Mouse (Mus musculus) intestine, embryonic 15.5 days (tissue): Measurements from ENCODE around the gene Rnaset2a. TPM values are rescaled to one million over a fixed set of nuclear protein-coding genes. Genes with fewer than 3 reads are reported as not detected.
"Not testable (repeated sequence)": the region's sequence is repeated elsewhere in the genome, so short reads cannot be mapped to it uniquely, and the experiment has no call there.

Experiments
- ATAC-seq: fragments of 200-750 bp; cut with Nextera tagmentation; 2 replicates; pipeline ENCODE4 v1.8.0; 2017; ENCODE audit warnings: moderate TSS enrichment, moderate library complexity
- H3K27ac ChIP-seq: fragments of 300-500 bp; sonication (generic); 2 replicates; pipeline ENCODE4 v1.5.1; 2015; ENCODE audit warnings: mild to moderate bottlenecking, inconsistent platforms
- H3K27me3 ChIP-seq: fragments of 300-500 bp; sonication (generic); replicated peaks from 2 replicates; pipeline ENCODE4 v1.6.1; 2015; ENCODE audit warnings: inconsistent platforms
- H3K36me3 ChIP-seq: fragments of 300-500 bp; sonication (generic); 2 replicates; pipeline ENCODE4 v1.6.1; 2015; ENCODE audit warnings: inconsistent platforms
- H3K4me1 ChIP-seq: fragments of 300-500 bp; sonication (generic); replicated peaks from 2 replicates; pipeline ENCODE4 v1.6.1; 2015; ENCODE audit warnings: inconsistent platforms
- H3K4me2 ChIP-seq: fragments of 300-500 bp; sonication (generic); replicated peaks from 2 replicates; pipeline ENCODE4 v1.6.1; 2015; ENCODE audit warnings: mild to moderate bottlenecking, inconsistent platforms
- H3K4me3 ChIP-seq: fragments of 300-500 bp; sonication (generic); replicated peaks from 2 replicates; pipeline ENCODE4 v1.5.1; 2015; ENCODE audit warnings: inconsistent platforms
- H3K9ac ChIP-seq: fragments of 300-500 bp; sonication (generic); 2 replicates; pipeline ENCODE4 v1.6.1; 2015; ENCODE audit warnings: inconsistent platforms
- H3K9me3 ChIP-seq: fragments of 300-500 bp; sonication (generic); 2 replicates; pipeline ENCODE4 v1.6.1; 2016; ENCODE audit warnings: inconsistent platforms
- WGBS: fragments of 180-500 bp; shearing (Covaris S2); methylation state at CpG from one replicate; pipeline ENCODE4 v1.1.7; 2015; 5-methylcytosine and 5-hydroxymethylcytosine counted together
- polyA plus RNA-seq: library from polyadenylated mRNA; unstranded; fragments of >200 nt; fragmentation: Nextera tagmentation; extraction: Ambion mirVana; gene quantifications from 2 replicates; pipeline ENCODE4 v1.2.1, GENCODE M21; 2015

Rnaset2a gene
- polyA plus RNA-seq, 1 experiment from 2014 or later: 31.1 TPM

- H3K9me3 ChIP-seq, H3K9ac ChIP-seq, H3K4me1 ChIP-seq, H3K4me3 ChIP-seq, H3K36me3 ChIP-seq, H3K4me2 ChIP-seq, ATAC-seq, H3K27ac ChIP-seq, H3K27me3 ChIP-seq: not testable (repeated sequence)
- WGBS: 83% methylated on average over 1 of the region's 7 CpGs
Measured at GRCm38 (mm10) chr17:8128326-8128993, 19.4 kb downstream of the Rnaset2a start.

GRCm38 (mm10) chr17:8124586-8124985 lies 23.3 kb downstream of the Rnaset2a start:
- not testable (repeated sequence) for H3K9ac ChIP-seq, H3K27ac ChIP-seq, H3K4me2 ChIP-seq, H3K4me1 ChIP-seq, H3K4me3 ChIP-seq, H3K9me3 ChIP-seq, ATAC-seq, H3K36me3 ChIP-seq, H3K27me3 ChIP-seq
- WGBS: 95% methylated on average over 3 of the region's 6 CpGs

- H3K27me3 ChIP-seq, ATAC-seq, H3K36me3 ChIP-seq, H3K27ac ChIP-seq, H3K4me3 ChIP-seq, H3K4me1 ChIP-seq, H3K9ac ChIP-seq, H3K4me2 ChIP-seq, H3K9me3 ChIP-seq: not testable (repeated sequence)
- no CpG with 5 or more reads among the region's 3 CpGs for WGBS
Measured at GRCm38 (mm10) chr17:8122974-8123373, 24.9 kb downstream of the Rnaset2a start.

GRCm38 (mm10) chr17:8116928-8117327 lies 31.0 kb downstream of the Rnaset2a start:
- H3K27ac ChIP-seq, H3K4me1 ChIP-seq, H3K4me2 ChIP-seq, H3K4me3 ChIP-seq, H3K36me3 ChIP-seq, H3K27me3 ChIP-seq, H3K9me3 ChIP-seq, H3K9ac ChIP-seq, ATAC-seq: not testable (repeated sequence)
- WGBS: no CpG with 5 or more reads among the region's 6 CpGs

GRCm38 (mm10) chr17:8116378-8116777 lies 31.5 kb downstream of the Rnaset2a start:
- ATAC-seq: not testable (repeated sequence)
- WGBS: 74% methylated on average over 9 of the region's 11 CpGs

GRCm38 (mm10) chr17:8112199-8112598 lies 35.7 kb downstream of the Rnaset2a start:
- not testable (repeated sequence) for H3K4me2 ChIP-seq, ATAC-seq, H3K4me3 ChIP-seq, H3K9ac ChIP-seq, H3K9me3 ChIP-seq, H3K36me3 ChIP-seq, H3K4me1 ChIP-seq, H3K27ac ChIP-seq, H3K27me3 ChIP-seq
- no CpG with 5 or more reads among the region's 1 CpGs for WGBS

More at GRCm38 (mm10) chr17:8116378-8116777, 31.5 kb downstream of the Rnaset2a start:
- H3K4me2 ChIP-seq, H3K4me1 ChIP-seq, H3K4me3 ChIP-seq, H3K27ac ChIP-seq, H3K36me3 ChIP-seq, H3K9ac ChIP-seq, H3K9me3 ChIP-seq, H3K27me3 ChIP-seq: not testable (repeated sequence)

GRCm38 (mm10) chr17:8101297-8101609 lies 46.6 kb downstream of the Rnaset2a start:
- H3K4me3 ChIP-seq, ATAC-seq, H3K36me3 ChIP-seq, H3K27me3 ChIP-seq, H3K9ac ChIP-seq, H3K4me1 ChIP-seq, H3K27ac ChIP-seq, H3K4me2 ChIP-seq, H3K9me3 ChIP-seq: not testable (repeated sequence)
- WGBS: 48% methylated on average over 4 of the region's 6 CpGs

GRCm38 (mm10) chr17:8100405-8101296 lies 47.2 kb downstream of the Rnaset2a start:
- 53% methylated on average over 7 of the region's 26 CpGs for WGBS
- not testable (repeated sequence) for H3K27ac ChIP-seq, ATAC-seq, H3K4me3 ChIP-seq, H3K36me3 ChIP-seq, H3K9me3 ChIP-seq, H3K9ac ChIP-seq, H3K27me3 ChIP-seq, H3K4me1 ChIP-seq, H3K4me2 ChIP-seq

GRCm38 (mm10) chr17:8096199-8096598 lies 51.7 kb downstream of the Rnaset2a start:
- not testable (repeated sequence) for H3K4me2 ChIP-seq, H3K9me3 ChIP-seq, H3K4me3 ChIP-seq, H3K4me1 ChIP-seq, H3K27me3 ChIP-seq, H3K36me3 ChIP-seq, H3K9ac ChIP-seq, ATAC-seq, H3K27ac ChIP-seq
- 69% methylated on average over 4 of the region's 5 CpGs for WGBS

- H3K9ac ChIP-seq, ATAC-seq, H3K27me3 ChIP-seq, H3K4me1 ChIP-seq, H3K27ac ChIP-seq, H3K36me3 ChIP-seq, H3K9me3 ChIP-seq, H3K4me2 ChIP-seq, H3K4me3 ChIP-seq: not testable (repeated sequence)
- 59% methylated on average over 3 of the region's 5 CpGs for WGBS
Measured at GRCm38 (mm10) chr17:8095653-8096052, 52.2 kb downstream of the Rnaset2a start.

GRCm38 (mm10) chr17:8092537-8093526 lies 55.1 kb downstream of the Rnaset2a start:
- not testable (repeated sequence) for H3K9ac ChIP-seq, H3K4me3 ChIP-seq, H3K27ac ChIP-seq, H3K4me2 ChIP-seq, H3K4me1 ChIP-seq, H3K36me3 ChIP-seq, H3K9me3 ChIP-seq, H3K27me3 ChIP-seq, ATAC-seq
- 58% methylated on average over 4 of the region's 18 CpGs for WGBS

GRCm38 (mm10) chr17:8091320-8091719 lies 56.6 kb downstream of the Rnaset2a start:
- not testable (repeated sequence) for H3K36me3 ChIP-seq, H3K27me3 ChIP-seq, H3K9me3 ChIP-seq, H3K4me2 ChIP-seq, H3K27ac ChIP-seq, H3K4me3 ChIP-seq, ATAC-seq, H3K9ac ChIP-seq, H3K4me1 ChIP-seq
- 88% methylated on average over 14 of the region's 14 CpGs for WGBS
